Mouse (Mus musculus) limb, embryonic 15.5 days (tissue): Measurements from ENCODE around the gene Rbms3. TPM values are rescaled to one million over a fixed set of nuclear protein-coding genes. Genes with fewer than 3 reads are reported as not detected.

Experiments
- ATAC-seq: fragments of 200-750 bp; cut with Nextera tagmentation; 2 replicates; pipeline ENCODE4 v1.8.0; 2017; ENCODE audit warnings: low read depth, moderate TSS enrichment; ENCODE audit not compliant: insufficient number of reproducible peaks, low FRiP score, low TSS enrichment
- H3K27ac ChIP-seq: fragments of 300-500 bp; sonication (generic); 2 replicates; pipeline ENCODE4 v1.5.1; 2015; ENCODE audit warnings: moderate library complexity, mild to moderate bottlenecking, inconsistent platforms
- H3K27me3 ChIP-seq: fragments of 300-500 bp; sonication (generic); 2 replicates; pipeline ENCODE4 v1.6.1; 2015; ENCODE audit warnings: inconsistent platforms
- H3K36me3 ChIP-seq: fragments of 300-500 bp; sonication (generic); 2 replicates; pipeline ENCODE4 v1.6.1; 2015; ENCODE audit warnings: inconsistent platforms
- H3K4me1 ChIP-seq: fragments of 300-500 bp; sonication (generic); 2 replicates; pipeline ENCODE4 v1.6.1; 2015; ENCODE audit warnings: inconsistent platforms
- H3K4me2 ChIP-seq: fragments of 300-500 bp; sonication (generic); 2 replicates; pipeline ENCODE4 v1.6.1; 2015; ENCODE audit warnings: mild to moderate bottlenecking, inconsistent platforms
- H3K4me3 ChIP-seq: fragments of 300-500 bp; sonication (generic); 2 replicates; pipeline ENCODE4 v1.5.1; 2015; ENCODE audit warnings: mild to moderate bottlenecking, inconsistent platforms
- H3K9ac ChIP-seq: fragments of 300-500 bp; sonication (generic); 2 replicates; pipeline ENCODE4 v1.6.1; 2015; ENCODE audit warnings: inconsistent platforms
- H3K9me3 ChIP-seq: fragments of 300-500 bp; sonication (generic); 2 replicates; pipeline ENCODE4 v1.6.1; 2016; ENCODE audit warnings: inconsistent platforms
- WGBS: fragments of 180-500 bp; shearing (Covaris S2); methylation state at CpG from one replicate; pipeline ENCODE4 v1.1.7; 2015; 5-methylcytosine and 5-hydroxymethylcytosine counted together
- polyA plus RNA-seq: library from polyadenylated mRNA; unstranded; fragments of >200 nt; fragmentation: Nextera tagmentation; extraction: Ambion mirVana; gene quantifications from 2 replicates; pipeline ENCODE4 v1.2.1, GENCODE M21; 2015

The Rbms3 gene
- polyA plus RNA-seq, 1 experiment from 2014 or later = 99.4 TPM

DNA sequence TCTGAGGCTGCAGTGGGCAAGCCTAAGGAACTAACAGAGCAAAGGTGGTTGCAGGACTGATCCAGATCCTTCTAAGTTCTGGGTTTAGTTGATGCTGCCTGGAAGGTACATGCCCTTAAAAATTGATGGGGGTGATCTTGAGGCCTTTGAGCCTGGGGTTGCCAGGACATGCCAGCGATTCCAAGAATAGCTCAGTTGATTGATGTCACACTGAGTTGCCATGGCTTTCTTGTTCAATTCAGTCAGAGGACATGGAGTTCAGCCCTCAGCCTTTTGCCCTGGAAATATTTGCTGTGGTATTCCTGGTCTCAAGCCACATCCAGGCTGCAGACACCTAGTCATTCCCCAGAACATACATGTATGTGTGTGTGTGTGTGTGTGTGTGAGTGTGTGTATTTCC is 927.1 kb downstream of the Rbms3 start:
- Histone ChIP-seq H3K4me3 (no peak overlapping the region), H3K4me2 (no peak overlapping the region), H3K4me1 (no peaks in the 10 kb centered on the region), H3K27ac (no peak overlapping the region), H3K9me3 (no peaks in the 10 kb centered on the region), H3K9ac (no peak overlapping the region), H3K36me3 (no peaks in the 10 kb centered on the region), H3K27me3 (no peaks in the 10 kb centered on the region)
- no peak for ATAC-seq
- 82% methylated on average over 1 of the region's 1 CpGs for whole genome bisulfite sequencing

DNA sequence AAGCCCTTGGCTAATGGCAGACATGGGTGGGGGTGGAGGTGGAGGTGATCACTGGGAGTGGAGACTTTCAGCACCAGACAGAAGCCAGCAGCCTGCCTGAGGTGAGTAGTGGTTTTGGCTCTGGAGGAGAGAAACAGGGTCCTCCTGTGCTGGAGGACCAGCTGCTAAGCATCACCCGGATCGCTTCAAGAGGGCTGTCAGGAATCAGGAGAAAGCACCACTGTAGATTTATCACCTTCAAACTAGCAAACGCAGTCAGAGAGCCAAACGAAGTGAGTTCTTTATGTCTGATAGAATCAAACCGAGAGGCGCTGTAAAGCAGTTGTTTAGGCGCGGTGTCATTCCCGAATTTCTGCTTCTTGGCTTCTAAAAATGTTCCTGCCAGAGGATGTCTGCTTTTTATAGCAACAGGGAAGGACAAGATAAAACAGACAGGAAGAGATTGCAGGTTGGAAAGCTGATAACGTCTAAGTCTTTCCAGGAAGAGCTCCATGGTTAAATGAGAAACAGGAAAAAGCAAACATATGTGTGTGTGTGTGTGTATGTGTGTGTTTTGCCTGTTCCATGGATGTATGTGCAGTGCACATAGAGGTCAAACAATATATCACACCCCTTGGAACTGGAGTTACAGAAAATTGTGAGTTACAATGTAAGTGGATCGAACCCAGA is 928.1 kb downstream of the Rbms3 start:
- Histone ChIP-seq H3K4me3 (no peak overlapping the region), H3K9me3 (no peaks in the 10 kb centered on the region), H3K36me3 (no peaks in the 10 kb centered on the region), H3K27ac (no peak overlapping the region), H3K4me2 (no peak overlapping the region), H3K9ac (no peak overlapping the region), H3K27me3 (no peaks in the 10 kb centered on the region), H3K4me1 (no peaks in the 10 kb centered on the region)
- WGBS = 62% methylated on average over 11 of the region's 11 CpGs
- no peak for ATAC-seq

- no peak for ATAC-seq
- Histone ChIP-seq H3K4me3 (no peak overlapping the region), H3K9me3 (no peaks in the 10 kb centered on the region), H3K9ac (no peak overlapping the region), H3K27me3 (no peaks in the 10 kb centered on the region), H3K4me1 (no peaks in the 10 kb centered on the region), H3K36me3 (0 out of 2 replicates have a peak, but pooled peaks cover 4% of the 10 kb centered on the region), H3K27ac (no peak overlapping the region), H3K4me2 (no peak overlapping the region)
- WGBS = 59% methylated on average over 4 of the region's 4 CpGs
Observed at GRCm38 (mm10) chr9:116688615-116689014, 941.1 kb downstream of the Rbms3 start.

GRCm38 (mm10) chr9:116677142-116677541 is 952.6 kb downstream of the Rbms3 start:
- no peaks in the 10 kb centered on the region for H3K27me3 ChIP-seq
- H3K4me2 ChIP-seq = no peak overlapping the region
- WGBS = 40% methylated on average over 4 of the region's 4 CpGs
- peak overlapping the region; percentile 50 for H3K27ac ChIP-seq
- H3K36me3 ChIP-seq = no peaks in the 10 kb centered on the region
- no peaks in the 10 kb centered on the region for H3K9me3 ChIP-seq
- no peak overlapping the region for H3K9ac ChIP-seq
- ATAC-seq = no peak
- H3K4me3 ChIP-seq = no peak overlapping the region
- H3K4me1 ChIP-seq = peaks cover 7% of the 10 kb centered on the region; the same call in 1 of the 2 replicates

DNA sequence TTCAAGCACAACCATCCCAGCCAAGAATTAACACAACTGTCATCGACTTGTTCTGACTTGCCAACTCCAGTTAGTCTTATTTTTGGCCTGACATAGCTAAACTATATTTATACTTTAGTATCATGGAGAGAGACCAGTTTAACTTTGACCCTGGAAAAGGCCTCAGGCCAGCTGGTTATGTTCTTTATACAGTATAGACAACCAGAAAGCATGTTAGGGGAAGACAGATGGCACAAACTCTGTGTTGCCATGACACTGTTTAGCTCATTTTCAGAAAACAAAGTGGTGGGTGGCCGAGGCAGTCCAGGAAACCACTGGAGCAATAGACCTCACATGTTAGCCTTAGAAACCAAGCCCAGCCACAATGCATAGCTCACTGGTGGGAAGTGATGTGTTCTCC is 953.3 kb downstream of the Rbms3 start:
- H3K27ac ChIP-seq = peak overlapping the region; percentile 50
- no peak overlapping the region for H3K4me3 ChIP-seq
- H3K9ac ChIP-seq = no peak overlapping the region
- no peak overlapping the region for H3K4me2 ChIP-seq
- H3K9me3 ChIP-seq = no peaks in the 10 kb centered on the region
- H3K36me3 ChIP-seq = no peaks in the 10 kb centered on the region
- 46% methylated on average over 2 of the region's 2 CpGs for WGBS
- no peaks in the 10 kb centered on the region for H3K27me3 ChIP-seq
- ATAC-seq = 0 out of 2 replicates have a peak, but pooled peaks have one; percentile 63
- H3K4me1 ChIP-seq = peaks cover 7% of the 10 kb centered on the region; the same call in 1 of the 2 replicates

GRCm38 (mm10) chr9:116674191-116674590 is 955.5 kb downstream of the Rbms3 start:
- H3K27me3 ChIP-seq = no peaks in the 10 kb centered on the region
- H3K27ac ChIP-seq = no peak overlapping the region
- 77% methylated on average over 4 of the region's 4 CpGs for WGBS
- H3K4me1 ChIP-seq = peaks cover 4% of the 10 kb centered on the region; the same call in 1 of the 2 replicates
- no peaks in the 10 kb centered on the region for H3K36me3 ChIP-seq
- no peak overlapping the region for H3K9ac ChIP-seq
- no peak for ATAC-seq
- H3K4me2 ChIP-seq = no peak overlapping the region
- no peak overlapping the region for H3K4me3 ChIP-seq
- no peaks in the 10 kb centered on the region for H3K9me3 ChIP-seq

DNA sequence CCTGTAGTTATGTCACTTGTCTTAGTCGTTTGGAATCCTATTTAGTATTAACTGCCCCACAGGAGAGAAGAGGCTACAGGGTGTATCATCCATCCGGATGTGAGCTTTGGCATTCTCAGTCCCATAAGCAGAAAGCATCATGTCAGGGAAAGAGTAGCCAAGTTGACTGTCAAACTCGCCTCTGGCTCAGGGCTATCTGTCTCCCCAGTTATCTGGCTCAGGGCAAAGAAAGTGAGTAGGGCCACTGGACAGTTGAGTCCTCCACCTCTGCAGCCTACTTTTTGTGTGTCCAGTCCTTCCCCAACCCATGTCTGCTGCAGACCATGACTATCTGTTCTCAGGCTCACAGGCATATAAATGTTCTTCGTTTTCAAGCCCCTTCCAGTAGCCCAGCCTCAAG is 968.7 kb downstream of the Rbms3 start:
- H3K4me1 ChIP-seq = no peaks in the 10 kb centered on the region
- 80% methylated on average over 4 of the region's 4 CpGs for WGBS
- ATAC-seq = no peak
- H3K9me3 ChIP-seq = no peaks in the 10 kb centered on the region
- no peaks in the 10 kb centered on the region for H3K27me3 ChIP-seq
- H3K4me2 ChIP-seq = no peak overlapping the region
- H3K4me3 ChIP-seq = no peak overlapping the region
- H3K27ac ChIP-seq = no peak overlapping the region
- no peak overlapping the region for H3K9ac ChIP-seq
- H3K36me3 ChIP-seq = peaks cover 11% of the 10 kb centered on the region

DNA sequence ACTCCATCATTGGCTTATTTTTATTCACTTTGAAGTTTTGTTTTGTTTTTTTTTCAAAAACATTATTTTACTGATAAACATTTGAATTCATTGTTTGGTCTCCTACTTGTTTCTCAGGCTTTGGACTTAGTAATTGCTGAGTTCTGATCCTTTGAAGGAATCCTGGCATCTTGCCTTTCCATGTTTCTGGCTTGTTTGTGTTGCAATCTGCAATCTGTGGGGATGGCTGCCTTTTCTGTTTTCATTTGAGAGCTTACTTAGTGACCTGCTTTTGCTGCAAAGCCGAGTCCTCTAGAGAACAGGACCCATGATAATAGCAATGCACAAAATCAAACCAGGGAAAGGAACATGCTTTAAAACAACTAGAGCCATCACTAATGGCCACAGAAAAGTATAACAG is 969.8 kb downstream of the Rbms3 start:
- no peak overlapping the region for H3K27ac ChIP-seq
- H3K4me3 ChIP-seq = no peak overlapping the region
- no peaks in the 10 kb centered on the region for H3K27me3 ChIP-seq
- WGBS = 79% methylated on average over 1 of the region's 1 CpGs
- no peak overlapping the region for H3K4me2 ChIP-seq
- H3K4me1 ChIP-seq = no peaks in the 10 kb centered on the region
- no peak overlapping the region for H3K9ac ChIP-seq
- no peak for ATAC-seq
- no peaks in the 10 kb centered on the region for H3K9me3 ChIP-seq
- peaks cover 9% of the 10 kb centered on the region for H3K36me3 ChIP-seq

DNA sequence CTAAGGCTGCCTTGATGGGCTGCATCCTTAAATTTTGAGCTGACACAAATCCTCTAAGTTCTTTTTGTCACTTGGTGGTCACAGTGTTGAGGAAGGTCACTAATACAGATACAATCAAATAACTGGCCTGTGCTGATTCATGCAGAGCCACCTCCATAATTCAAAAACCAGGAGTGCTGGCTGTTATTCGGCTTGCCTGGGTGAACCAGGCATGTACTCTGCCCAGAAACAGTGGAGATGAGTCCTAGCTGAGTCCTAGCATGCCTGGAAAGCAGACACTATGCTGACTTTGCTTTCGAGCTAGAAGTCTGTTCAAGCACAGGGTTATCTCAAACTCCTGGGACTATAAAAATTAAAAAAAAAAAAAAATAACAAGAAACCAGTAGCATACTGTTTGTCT is 972.6 kb downstream of the Rbms3 start:
- H3K27me3 ChIP-seq = no peaks in the 10 kb centered on the region
- H3K4me2 ChIP-seq = no peak overlapping the region
- no peaks in the 10 kb centered on the region for H3K4me1 ChIP-seq
- 82% methylated on average over 2 of the region's 2 CpGs for WGBS
- H3K27ac ChIP-seq = no peak overlapping the region
- ATAC-seq = no peak
- H3K36me3 ChIP-seq = no peaks in the 10 kb centered on the region
- no peak overlapping the region for H3K4me3 ChIP-seq
- H3K9ac ChIP-seq = no peak overlapping the region
- H3K9me3 ChIP-seq = no peaks in the 10 kb centered on the region

GRCm38 (mm10) chr9:116651414-116651813 is 978.3 kb downstream of the Rbms3 start:
- H3K4me2 ChIP-seq = no peak overlapping the region
- no peak overlapping the region for H3K4me3 ChIP-seq
- H3K4me1 ChIP-seq = no peaks in the 10 kb centered on the region
- no peak overlapping the region for H3K9ac ChIP-seq
- no peak for ATAC-seq
- no peaks in the 10 kb centered on the region for H3K36me3 ChIP-seq
- WGBS = 98% methylated on average over 1 of the region's 1 CpGs
- no peaks in the 10 kb centered on the region for H3K9me3 ChIP-seq
- H3K27ac ChIP-seq = no peak overlapping the region
- no peaks in the 10 kb centered on the region for H3K27me3 ChIP-seq

DNA sequence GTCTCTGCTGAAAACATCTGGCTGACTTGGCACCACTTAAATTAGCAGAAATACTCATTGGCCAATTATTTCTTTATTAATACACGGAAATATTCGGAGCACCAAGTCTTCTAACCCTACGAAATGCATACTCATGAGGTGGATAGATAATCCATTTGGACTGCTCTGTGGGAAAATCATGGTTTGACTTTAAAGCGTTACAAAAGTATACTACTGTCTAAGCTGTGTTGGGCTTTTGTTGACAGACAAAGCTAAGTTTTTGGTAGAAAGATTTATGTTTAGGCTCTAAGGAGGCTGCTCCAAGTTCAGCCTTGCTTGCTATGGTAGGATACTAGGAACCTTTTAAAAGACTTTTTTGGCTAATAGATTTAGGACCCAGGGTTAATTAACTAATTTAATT is 979.8 kb downstream of the Rbms3 start:
- no peak overlapping the region for H3K27ac ChIP-seq
- H3K27me3 ChIP-seq = no peaks in the 10 kb centered on the region
- H3K4me3 ChIP-seq = no peak overlapping the region
- no peak overlapping the region for H3K4me2 ChIP-seq
- H3K9ac ChIP-seq = no peak overlapping the region
- WGBS = 37% methylated on average over 4 of the region's 4 CpGs
- no peak for ATAC-seq
- no peaks in the 10 kb centered on the region for H3K36me3 ChIP-seq
- H3K4me1 ChIP-seq = no peaks in the 10 kb centered on the region
- no peaks in the 10 kb centered on the region for H3K9me3 ChIP-seq

DNA sequence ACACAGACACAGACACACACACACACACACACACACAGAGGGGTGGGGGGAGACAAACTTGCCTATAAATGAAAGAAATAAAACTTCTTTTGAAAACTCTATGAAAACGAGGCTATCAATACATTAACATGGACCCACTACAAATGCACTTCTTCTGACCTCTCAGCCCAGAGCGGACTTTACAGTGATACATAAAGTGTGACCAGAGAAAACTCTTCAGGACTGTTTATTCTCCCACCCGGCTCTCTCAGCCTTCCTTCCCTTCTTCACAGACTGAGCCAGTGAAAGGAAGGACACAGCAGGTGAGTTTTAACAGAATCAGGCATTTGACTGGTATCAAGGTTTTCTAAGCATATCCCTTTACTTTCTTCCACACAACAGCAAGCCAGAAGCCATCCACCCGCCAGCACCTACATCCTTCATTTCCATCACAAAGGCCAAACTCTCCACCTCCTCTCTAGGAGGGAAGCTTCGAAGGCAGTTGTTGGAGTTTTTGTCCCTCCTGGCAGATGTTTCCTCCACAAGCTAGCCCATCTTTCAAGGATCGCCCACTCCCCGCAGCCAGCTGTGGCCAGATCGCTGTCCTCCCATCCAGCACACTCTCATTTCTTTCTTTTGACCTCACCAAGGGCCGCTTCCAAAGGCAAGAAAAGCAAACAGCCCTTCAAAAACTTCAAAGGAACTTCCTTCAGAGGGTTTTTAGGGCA is 980.5 kb downstream of the Rbms3 start:
- H3K4me3 ChIP-seq = no peak overlapping the region
- H3K27me3 ChIP-seq = no peaks in the 10 kb centered on the region
- H3K36me3 ChIP-seq = no peaks in the 10 kb centered on the region
- H3K9ac ChIP-seq = no peak overlapping the region
- H3K9me3 ChIP-seq = no peaks in the 10 kb centered on the region
- H3K27ac ChIP-seq = no peak overlapping the region
- WGBS = 39% methylated on average over 9 of the region's 9 CpGs
- H3K4me1 ChIP-seq = no peaks in the 10 kb centered on the region
- ATAC-seq = no peak
- H3K4me2 ChIP-seq = no peak overlapping the region
